Mouse (Mus musculus) lung, adult 2 months (tissue): ENCODE data around the gene Cfap300. TPM values are rescaled to one million over a fixed set of nuclear protein-coding genes. Genes with fewer than 3 reads are reported as not detected.

Experiments
- DNase-seq: peaks from one replicate; pipeline ENCODE4 v3.0.0; 2022
- H3K4me1 ChIP-seq: fragments of 200-500 bp; 2 replicates; pipeline ENCODE4 v1.6.1; 2011; ENCODE audit warnings: low read length; ENCODE audit not compliant: control insufficient read depth, insufficient read depth
- H3K4me3 ChIP-seq: fragments of 200-500 bp; replicated peaks from 2 replicates; pipeline ENCODE3; 2011; ENCODE audit warnings: low read depth, mild to moderate bottlenecking, control low read depth, low read length; ENCODE audit errors: extremely low read depth
- CTCF ChIP-seq: fragments of 200-500 bp; IDR thresholded peaks from 2 replicates; pipeline ENCODE4 v1.5.1; 2011; ENCODE audit warnings: mild to moderate bottlenecking, low read length, control low read depth; ENCODE audit not compliant: insufficient read depth
- POLR2A ChIP-seq: fragments of 200-500 bp; IDR thresholded peaks from 2 replicates; pipeline ENCODE4 v1.6.1; 2011; ENCODE audit warnings: low read depth, mild to moderate bottlenecking, control low read depth, low read length, borderline replicate concordance; ENCODE audit errors: extremely low read depth
- WGBS: fragments of 180-500 bp; shearing (Covaris S2); methylation state at CpG from one replicate; pipeline ENCODE4 v1.1.7; 2018; 5-methylcytosine and 5-hydroxymethylcytosine counted together
- polyA plus RNA-seq: library from polyadenylated mRNA; depleted of rRNA; stranded (reverse); fragments of >200 nt; gene quantifications from 2 replicates; pipeline ENCODE4 v1.2.3, GENCODE M21; 2012; rRNA removed

Cfap300 gene
- polyA plus RNA-seq, 1 experiment = 5.2 TPM

- DNase-seq = no peak
- TF ChIP-seq POLR2A = no peak
- no peak for TF ChIP-seq CTCF
- 70% methylated on average over 5 of the region's 5 CpGs for WGBS
Observed at GRCm38 (mm10) chr9:7987119-7987518, 55.5 kb downstream of the Cfap300 start.

GRCm38 (mm10) chr9:7984287-7984686 lies 58.3 kb downstream of the Cfap300 start:
- no peak for TF ChIP-seq CTCF
- no peak for TF ChIP-seq POLR2A
- H3K4me3 ChIP-seq = no peak overlapping the region
- 47% methylated on average over 4 of the region's 4 CpGs for WGBS
- H3K4me1 ChIP-seq = peaks cover 18% of the 10 kb centered on the region
- no peak for DNase-seq

More at GRCm38 (mm10) chr9:7987119-7987518, 55.5 kb downstream of the Cfap300 start:
- no peak overlapping the region for H3K4me3 ChIP-seq
- peaks cover 9% of the 10 kb centered on the region for H3K4me1 ChIP-seq

DNA sequence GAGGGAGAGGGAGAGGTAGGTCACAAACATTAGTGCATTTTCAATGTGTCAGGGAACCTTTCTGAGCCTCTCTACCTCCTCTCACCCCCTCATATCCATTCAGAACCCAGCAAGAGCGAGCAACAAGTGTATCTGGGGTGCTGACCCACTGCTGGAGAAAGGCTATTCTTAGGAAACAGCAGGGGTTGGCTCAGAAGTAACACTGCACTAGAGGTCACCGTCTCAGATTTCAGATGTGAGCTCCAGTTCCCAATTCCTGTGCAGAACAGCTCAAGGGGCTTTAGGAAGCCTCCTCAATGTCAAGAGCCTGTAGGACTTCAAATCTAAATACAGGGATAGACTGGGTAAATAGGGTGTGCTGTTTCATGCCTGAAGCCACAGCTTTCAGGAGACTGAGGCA lies 59.0 kb downstream of the Cfap300 start:
- 44% methylated on average over 2 of the region's 2 CpGs for WGBS
- TF ChIP-seq CTCF (no peak), POLR2A (no peak)
- no peak for DNase-seq
- Histone ChIP-seq H3K4me1 (peaks cover 19% of the 10 kb centered on the region), H3K4me3 (no peak overlapping the region)

GRCm38 (mm10) chr9:7980162-7980561 lies 62.5 kb downstream of the Cfap300 start:
- TF ChIP-seq CTCF = no peak
- TF ChIP-seq POLR2A = no peak
- DNase-seq = no peak
- 25% methylated on average over 2 of the region's 2 CpGs for WGBS
- peaks cover 19% of the 10 kb centered on the region for H3K4me1 ChIP-seq
- H3K4me3 ChIP-seq = no peak overlapping the region

- H3K4me1 ChIP-seq = peaks cover 19% of the 10 kb centered on the region
- H3K4me3 ChIP-seq = no peak overlapping the region
Observed at GRCm38 (mm10) chr9:7979153-7979916, 63.3 kb downstream of the Cfap300 start.

DNA sequence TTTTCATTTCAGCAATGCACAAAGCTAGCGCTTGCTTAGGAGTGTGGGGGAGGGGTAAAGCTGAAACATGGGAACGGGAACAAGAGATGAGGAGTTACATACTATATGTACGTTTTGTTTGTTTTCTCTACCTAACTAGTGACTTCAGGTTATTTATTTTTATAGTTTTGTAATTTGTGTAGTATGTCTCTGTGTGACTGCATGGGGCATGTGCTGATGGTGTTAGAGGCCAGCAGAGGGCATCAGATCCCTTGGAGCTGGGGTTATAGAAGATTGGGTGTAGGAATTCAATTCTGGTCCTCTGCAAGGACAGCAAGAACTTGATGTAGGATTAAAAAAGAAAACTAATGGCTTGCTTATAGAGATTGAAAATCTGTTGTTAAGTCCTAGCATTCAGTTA lies 64.1 kb downstream of the Cfap300 start:
- no peak overlapping the region for H3K4me3 ChIP-seq
- no peak for TF ChIP-seq POLR2A
- peak; percentile 56; the same call in 1 of the 2 replicates for TF ChIP-seq CTCF
- DNase-seq = no peak
- peaks cover 19% of the 10 kb centered on the region for H3K4me1 ChIP-seq
- WGBS = 68% methylated on average over 3 of the region's 3 CpGs

More at GRCm38 (mm10) chr9:7979153-7979916, 63.3 kb downstream of the Cfap300 start:
- DNase-seq = no peak
- no peak for TF ChIP-seq POLR2A
- no peak for TF ChIP-seq CTCF
- WGBS = 60% methylated on average over 11 of the region's 11 CpGs

GRCm38 (mm10) chr9:7977587-7977986 lies 65.0 kb downstream of the Cfap300 start:
- Histone ChIP-seq H3K4me1 (peaks cover 14% of the 10 kb centered on the region), H3K4me3 (no peak overlapping the region)
- TF ChIP-seq POLR2A (no peak), CTCF (no peak)
- DNase-seq = no peak
- 86% methylated on average over 5 of the region's 5 CpGs for WGBS

- no peak for TF ChIP-seq CTCF
- TF ChIP-seq POLR2A = no peak
- WGBS = 59% methylated on average over 2 of the region's 2 CpGs
- H3K4me3 ChIP-seq = no peak overlapping the region
Observed at GRCm38 (mm10) chr9:7971993-7972392, 70.6 kb downstream of the Cfap300 start.

More at GRCm38 (mm10) chr9:7971993-7972392, 70.6 kb downstream of the Cfap300 start:
- DNase-seq = no peak
- no peaks in the 10 kb centered on the region for H3K4me1 ChIP-seq

Other genes with a start within 250 kb of the Cfap300 start
- gene Birc2, start 205.8 kb downstream of the Cfap300 start, polyA plus RNA-seq = 11.1 and 15.4 TPM in 2 replicates
- gene Birc3, start 169.6 kb downstream of the Cfap300 start, polyA plus RNA-seq = 18.4 and 25.6 TPM in 2 replicates
- gene Yap1, start 38.2 kb downstream of the Cfap300 start, polyA plus RNA-seq = 59.4 and 76.6 TPM in 2 replicates
- gene Cep126, start 91.5 kb upstream of the Cfap300 start, polyA plus RNA-seq = 2.8 and 3.6 TPM in 2 replicates